Mouse (Mus musculus) erythroblast, embryonic 14.5 days (primary cell): Measurements from ENCODE around the gene Wdcp.

Experiments
- GATA1 ChIP-seq: IDR thresholded peaks from 2 replicates; pipeline ENCODE4 v1.6.1; 2012; ENCODE audit warnings: low read length, inconsistent platforms, mixed read lengths
- TAL1 ChIP-seq: IDR thresholded peaks from 3 replicates; pipeline ENCODE4 v1.6.1; 2012; ENCODE audit warnings: low read length, inconsistent platforms, mixed read lengths

- no peak for TF ChIP-seq GATA1
- TF ChIP-seq TAL1: no peak
Measured at GRCm38 (mm10) chr12:4836959-4837358, 6.1 kb upstream of the Wdcp start.
